Mouse (Mus musculus): Measurements from ENCODE around the gene Plekha7. TPM values are rescaled to one million over a fixed set of nuclear protein-coding genes. Genes with fewer than 3 reads are reported as not detected.
A peak's percentile ranks its signal among the peaks of the same experiment; 100 is the strongest.

Gene Plekha7
- total RNA-seq, 2 experiments from 2014 or later, result 0.16 to 0.18 TPM

DNA sequence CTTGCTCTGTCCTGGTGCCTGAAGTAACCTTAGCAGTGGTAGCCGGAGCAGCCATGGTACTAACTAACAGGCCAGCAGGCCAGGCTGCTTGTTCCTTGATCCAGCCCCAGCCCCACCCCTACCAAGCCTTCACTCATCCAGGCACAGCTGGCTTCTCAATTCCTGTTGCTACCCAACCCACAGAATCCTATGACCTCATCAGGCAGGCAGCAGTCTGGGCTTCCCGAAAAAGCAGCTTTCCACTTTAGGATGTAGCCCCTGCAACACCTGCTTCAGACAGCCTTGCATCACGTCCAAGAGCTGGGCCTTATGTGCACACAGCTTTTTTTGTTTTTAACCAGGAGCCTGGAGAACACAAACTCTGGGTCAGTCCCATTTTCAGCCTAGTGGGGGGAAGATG is 117.0 kb downstream of the Plekha7 start:
- ATAC-seq (ENCODE audit: poor library complexity, severe bottlenecking), result no peak

GRCm38 (mm10) chr7:116189708-116190107 is 118.5 kb downstream of the Plekha7 start:
- no peak for ATAC-seq (ENCODE audit: poor library complexity, severe bottlenecking)

GRCm38 (mm10) chr7:116188391-116188790 is 119.8 kb downstream of the Plekha7 start:
- no peak for ATAC-seq (ENCODE audit: poor library complexity, severe bottlenecking)

GRCm38 (mm10) chr7:116187521-116187920 is 120.7 kb downstream of the Plekha7 start:
- no peak for ATAC-seq (ENCODE audit: poor library complexity, severe bottlenecking)

DNA sequence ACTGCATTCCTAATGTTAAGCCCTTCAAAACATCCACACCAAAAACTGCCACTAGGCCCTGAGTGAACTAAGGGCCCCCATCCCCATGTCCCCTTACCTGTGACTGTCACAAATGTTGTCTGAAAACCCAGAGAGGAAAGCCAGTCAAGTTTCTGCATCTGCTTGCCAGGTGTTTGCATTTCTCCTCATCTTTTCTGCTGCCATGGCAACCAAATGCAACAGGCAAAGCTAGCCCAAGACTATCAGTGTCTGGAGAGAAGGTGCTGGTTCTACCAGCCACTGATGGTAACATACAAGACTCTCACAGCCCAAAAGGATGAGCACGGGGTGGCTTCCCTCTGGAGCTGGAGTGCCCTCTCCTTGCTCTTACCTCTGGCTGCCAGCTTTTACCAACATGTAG is 121.3 kb downstream of the Plekha7 start:
- ATAC-seq (ENCODE audit: poor library complexity, severe bottlenecking), result no peak

GRCm38 (mm10) chr7:116186156-116186555 is 122.0 kb downstream of the Plekha7 start:
- no peak for ATAC-seq (ENCODE audit: poor library complexity, severe bottlenecking)

GRCm38 (mm10) chr7:116184358-116185057 is 123.7 kb downstream of the Plekha7 start:
- ATAC-seq (ENCODE audit: poor library complexity, severe bottlenecking), result no peak

DNA sequence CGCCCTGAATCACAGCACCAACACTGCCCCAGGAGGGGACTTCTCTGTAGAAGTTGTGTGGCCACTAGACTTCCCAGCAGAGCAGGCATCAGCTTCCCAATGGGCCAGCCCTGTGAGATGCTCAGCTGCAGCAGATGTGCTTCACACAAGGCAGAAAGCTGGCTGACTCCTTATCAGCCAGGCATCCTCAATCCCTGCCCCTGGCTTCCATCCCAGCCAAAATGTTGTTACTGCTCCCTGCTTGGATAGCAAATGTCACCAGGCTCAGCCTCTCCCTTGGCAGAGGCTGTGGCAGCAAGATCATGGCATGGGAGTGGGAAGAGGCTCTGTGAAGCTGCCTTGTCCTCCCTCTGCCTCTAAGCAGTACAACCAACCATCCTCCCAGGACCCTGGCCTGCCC is 125.7 kb downstream of the Plekha7 start:
- no peak for ATAC-seq (ENCODE audit: poor library complexity, severe bottlenecking)

- no peak for ATAC-seq (ENCODE audit: poor library complexity, severe bottlenecking)
Observed at GRCm38 (mm10) chr7:116181444-116181946, 126.7 kb downstream of the Plekha7 start.

DNA sequence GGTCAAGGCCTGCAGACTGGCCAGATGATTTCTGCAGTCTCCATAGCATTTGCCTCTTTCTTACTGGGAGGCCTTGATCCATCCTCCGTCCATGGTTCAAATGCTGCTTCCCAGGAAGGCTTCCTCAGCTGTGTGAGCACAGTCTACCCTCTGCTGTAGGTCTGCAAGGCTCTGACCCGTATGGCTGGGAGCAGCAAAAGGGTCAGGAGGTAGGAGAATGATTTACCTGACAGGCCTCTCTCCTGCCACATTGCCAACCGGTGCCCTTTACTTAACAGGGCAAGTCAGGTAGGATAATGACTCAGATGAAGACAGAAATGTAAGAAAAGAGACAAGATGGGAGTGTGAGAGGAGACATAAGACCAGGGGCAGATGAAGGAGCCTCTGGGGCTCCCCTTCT is 129.3 kb downstream of the Plekha7 start:
- no peak for ATAC-seq (ENCODE audit: poor library complexity, severe bottlenecking)

DNA sequence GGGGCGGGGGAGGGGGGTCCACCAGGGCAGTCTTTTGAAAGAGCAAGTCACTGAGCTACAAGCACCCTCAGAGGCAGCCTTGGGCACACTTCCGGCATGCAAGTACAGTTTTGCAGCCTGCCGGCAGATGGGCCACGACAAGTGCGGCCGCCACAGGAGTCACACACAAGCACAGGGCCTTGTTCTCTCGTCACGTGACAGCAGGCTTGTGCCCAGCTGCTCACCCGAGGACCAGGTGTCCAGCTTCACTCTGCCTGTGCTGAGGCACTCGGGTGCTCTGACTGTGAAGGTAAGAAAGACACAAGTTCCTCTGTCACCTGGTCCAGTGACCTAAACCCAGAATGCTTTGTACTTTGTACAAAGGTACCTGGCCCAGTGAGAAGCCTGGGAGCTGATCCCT is 135.4 kb downstream of the Plekha7 start:
- ATAC-seq (ENCODE audit: poor library complexity, severe bottlenecking), result no peak

- no peak for ATAC-seq (ENCODE audit: poor library complexity, severe bottlenecking)
Observed at GRCm38 (mm10) chr7:116169426-116169825, 138.8 kb downstream of the Plekha7 start.

DNA sequence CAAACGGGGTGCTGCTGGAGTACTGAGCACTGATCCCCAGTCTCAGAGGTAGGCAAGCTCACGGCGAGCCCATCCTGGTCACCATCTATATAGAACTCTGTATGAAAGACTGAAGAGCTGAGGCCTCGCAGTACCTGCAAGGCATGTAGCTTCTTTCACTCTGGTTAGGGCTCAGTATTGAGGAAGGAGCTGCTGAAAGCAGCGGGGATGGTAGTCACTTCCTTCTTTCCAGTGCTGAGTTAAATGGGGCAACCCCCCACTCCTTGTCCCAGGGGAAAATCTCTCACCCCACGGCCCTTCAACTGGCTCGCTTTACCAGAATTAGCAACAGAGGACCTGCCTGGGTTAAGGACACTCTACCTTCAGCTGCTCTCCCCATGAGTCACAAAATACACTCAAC is 140.0 kb downstream of the Plekha7 start:
- peak; percentile 76 for ATAC-seq (ENCODE audit: poor library complexity, severe bottlenecking)

DNA sequence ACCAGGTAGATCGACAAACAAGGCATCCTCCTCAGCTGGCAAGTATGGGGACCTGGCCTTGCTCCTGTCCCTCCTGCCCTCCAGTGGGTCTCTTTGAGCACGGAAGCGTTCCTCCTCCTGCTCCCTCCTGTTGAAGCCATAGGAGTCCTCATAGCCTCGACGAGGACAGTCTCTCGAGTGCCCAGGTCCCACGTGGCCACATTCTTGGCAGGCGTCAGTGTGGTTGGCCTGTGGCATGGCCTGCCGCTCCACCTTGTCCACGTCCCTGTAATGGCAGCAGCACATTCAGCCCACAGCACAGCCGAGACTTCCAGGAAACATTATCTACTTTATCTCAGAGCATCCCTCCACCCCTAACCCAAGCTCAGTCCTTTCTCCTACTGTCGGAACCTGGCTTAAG is 143.9 kb downstream of the Plekha7 start:
- no peak for ATAC-seq (ENCODE audit: poor library complexity, severe bottlenecking)

GRCm38 (mm10) chr7:116161544-116161943 is 146.6 kb downstream of the Plekha7 start:
- peak; percentile 68 for ATAC-seq (ENCODE audit: poor library complexity, severe bottlenecking)

- ATAC-seq (ENCODE audit: poor library complexity, severe bottlenecking), result no peak
Observed at GRCm38 (mm10) chr7:116156894-116157143, 151.4 kb downstream of the Plekha7 start.

DNA sequence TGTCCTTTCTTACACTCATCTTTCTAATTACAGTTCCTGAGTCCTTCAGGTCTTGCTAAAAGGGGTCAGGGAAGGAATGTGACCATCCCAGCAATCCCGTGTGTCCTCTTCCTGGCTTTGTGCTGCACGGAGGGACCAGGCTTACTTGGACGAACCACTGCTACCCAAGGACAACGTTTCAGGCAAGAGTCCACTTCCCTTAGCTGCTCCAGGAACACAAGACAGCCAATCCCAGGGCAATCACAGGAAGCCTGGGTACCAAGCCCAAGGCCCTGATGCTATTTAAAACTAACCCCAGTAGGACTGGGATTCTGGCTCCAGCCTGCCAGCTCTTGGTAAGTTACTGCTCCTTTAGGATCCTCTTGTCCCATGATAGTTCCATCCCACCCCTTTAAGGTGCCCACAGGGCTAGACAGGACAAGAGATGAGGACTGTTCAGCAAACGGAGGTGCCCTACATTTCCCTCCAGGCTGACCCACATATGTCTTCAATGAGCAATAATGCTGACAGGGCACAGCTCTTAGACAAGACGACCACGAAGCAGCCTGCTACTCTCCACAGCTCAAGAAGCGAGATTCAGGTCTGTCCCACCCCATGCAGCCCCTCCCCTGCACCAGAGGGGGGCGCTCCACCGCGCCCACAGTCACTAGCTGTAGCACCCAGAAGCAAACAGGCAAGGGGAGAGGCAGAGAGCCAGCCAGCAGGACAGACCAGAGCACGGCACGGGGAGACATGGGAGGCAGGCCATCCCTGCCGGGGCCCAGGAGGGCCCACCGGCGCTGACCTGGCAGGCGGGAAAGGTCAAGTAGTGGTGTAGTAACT is 151.9 kb downstream of the Plekha7 start:
- no peak for ATAC-seq (ENCODE audit: poor library complexity, severe bottlenecking)

DNA sequence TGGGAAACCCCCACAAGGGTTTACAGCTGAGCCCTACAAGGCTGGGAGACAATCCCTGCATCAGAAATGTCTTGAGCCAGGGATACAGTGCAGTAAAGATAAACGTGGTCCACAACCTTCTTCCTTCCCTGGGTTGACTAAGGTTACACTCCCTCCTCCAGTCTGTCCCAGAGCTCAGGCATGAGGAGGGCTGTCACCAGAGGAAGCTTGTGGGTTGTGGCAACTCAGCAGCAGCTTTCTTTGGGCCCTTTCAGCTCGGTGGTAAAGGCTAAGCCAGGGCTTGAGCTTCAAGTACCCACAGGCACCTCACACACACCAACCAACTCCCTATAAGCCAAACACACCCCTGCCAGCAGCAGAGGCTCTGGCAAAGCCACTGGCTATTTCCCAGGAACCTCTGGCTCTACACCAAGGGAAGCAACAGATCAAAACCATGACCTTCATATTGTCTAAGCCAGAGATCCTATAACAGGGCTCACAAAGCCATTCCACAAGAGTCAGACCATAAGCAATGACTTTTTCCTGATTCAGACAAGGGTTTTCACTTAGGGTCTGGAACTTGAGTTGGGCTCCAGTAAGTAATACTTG is 154.3 kb downstream of the Plekha7 start:
- no peak for ATAC-seq (ENCODE audit: poor library complexity, severe bottlenecking)

GRCm38 (mm10) chr7:116149568-116149967 is 158.6 kb downstream of the Plekha7 start:
- ATAC-seq (ENCODE audit: poor library complexity, severe bottlenecking), result peak; percentile 97

DNA sequence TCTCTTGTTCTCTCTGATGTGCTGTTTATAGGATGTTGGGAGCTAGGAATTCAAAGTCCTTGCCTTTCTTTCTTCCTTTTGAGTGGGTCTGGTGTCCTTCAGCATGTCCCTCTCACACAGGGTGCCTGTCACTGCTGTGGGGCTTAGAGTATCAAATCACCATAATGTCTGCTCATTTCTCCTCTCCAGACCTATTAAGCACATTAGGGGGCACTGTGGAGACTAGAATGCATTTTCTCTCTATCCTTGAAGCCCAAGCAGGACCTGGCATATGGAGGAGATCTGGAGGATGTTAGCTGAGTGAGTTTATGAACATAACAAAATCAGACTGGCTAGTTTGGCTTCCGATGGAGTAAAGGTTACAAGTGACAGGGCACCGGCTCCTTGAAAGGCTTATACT is 161.1 kb downstream of the Plekha7 start:
- ATAC-seq (ENCODE audit: poor library complexity, severe bottlenecking), result no peak

DNA sequence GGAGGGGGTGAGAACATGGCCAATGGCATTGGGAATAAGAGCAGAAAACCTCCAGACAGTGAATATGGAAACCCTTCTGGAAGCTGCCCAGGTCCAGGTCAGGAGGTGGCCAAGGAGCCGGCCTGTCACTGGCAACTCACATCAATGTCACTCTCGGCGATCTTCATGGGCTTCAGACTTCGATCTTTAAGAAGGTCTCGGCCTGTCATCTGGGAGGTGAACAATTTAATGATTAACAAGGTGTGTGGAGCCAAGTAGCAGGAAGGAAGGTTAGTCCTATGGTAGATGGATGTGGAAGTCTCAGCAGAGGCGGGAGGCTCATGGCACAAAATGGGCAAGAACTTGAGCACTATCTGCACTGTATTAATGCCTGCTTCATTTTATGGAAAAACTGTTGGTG is 163.1 kb downstream of the Plekha7 start:
- no peak for ATAC-seq (ENCODE audit: poor library complexity, severe bottlenecking)

DNA sequence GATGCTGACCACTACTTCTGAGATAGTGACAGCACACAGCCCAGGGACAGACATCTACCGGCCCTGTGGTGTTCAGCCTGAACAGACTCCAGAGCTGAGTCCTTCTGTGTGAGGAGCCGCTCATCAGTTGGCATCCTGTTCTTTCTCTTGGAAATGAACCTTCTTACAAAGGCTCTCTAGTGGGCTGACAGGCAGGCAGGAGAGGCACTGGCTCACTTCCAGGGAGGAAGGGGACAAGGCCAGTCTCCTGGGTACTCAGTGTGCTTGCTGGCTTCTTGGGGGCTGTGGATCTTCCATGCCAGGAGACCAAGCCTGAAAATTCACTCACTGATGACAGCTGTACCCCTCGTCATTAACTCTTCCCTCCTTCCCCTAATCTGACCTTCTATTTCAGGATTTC is 170.5 kb downstream of the Plekha7 start:
- no peak for ATAC-seq (ENCODE audit: poor library complexity, severe bottlenecking)

Measured in megakaryocyte, adult 5-6 weeks (primary cell).